In the genomic region with DNA sequence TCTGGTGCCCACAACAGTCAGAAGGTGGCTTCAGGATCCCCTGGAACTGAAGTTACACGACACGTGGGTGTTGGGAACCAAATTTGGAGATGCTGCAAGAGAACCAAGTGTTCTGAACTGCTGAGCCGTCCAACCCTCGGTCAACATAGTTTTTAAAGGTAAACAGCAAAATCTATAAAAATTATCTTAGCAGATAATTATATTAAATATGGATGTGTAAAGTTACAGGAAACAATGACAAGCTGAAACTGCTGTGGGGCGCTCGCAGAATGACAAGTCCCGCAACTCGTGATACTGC, we compare ENCODE assay signal across 8 mouse cellular contexts. TPM values are rescaled to one million over a fixed set of nuclear protein-coding genes. Genes with fewer than 3 reads are reported as not detected.
DNase-seq lines count a peak whose midpoint lies in the region; ATAC-seq lines count a peak whose summit lies in the region.

No protein-coding gene starts in this region.

- H3K27me3 ChIP-seq in lung, embryonic 16.5 days (ENCODE audit: control insufficient read depth, insufficient read depth, low read depth, low read length), result no peaks in the 10 kb centered on the region
- no peaks in the 10 kb centered on the region for H3K27me3 ChIP-seq in forebrain, embryonic 11.5 days (ENCODE audit: control insufficient read depth, insufficient read depth, low read length)
- no peaks in the 10 kb centered on the region for H3K27me3 ChIP-seq in limb, embryonic 13.5 days

- no peak for DNase-seq in lung, postnatal 14 days
- no peak for DNase-seq in forebrain, embryonic 11.5 days (ENCODE audit: low spot score)
- DNase-seq in skeletal muscle tissue, adult 2 months (ENCODE audit: low read depth, low spot score), result peak; percentile 8
- DNase-seq in spleen, adult 18-20 months, result no peak
- DNase-seq in B cell, adult 2 months, result no peak
- DNase-seq in right cerebral cortex, postnatal 10 days (ENCODE audit: low spot score in 2 of 2), result no peak

- H3K27ac ChIP-seq in lung, embryonic 16.5 days (ENCODE audit: low read length), result peak overlapping the region; percentile 94; the same call in 1 of the 2 replicates
- H3K27ac ChIP-seq in forebrain, embryonic 11.5 days (ENCODE audit: low read depth, low read length), result peak overlapping the region; percentile 77; the same call in 1 of the 2 replicates
- H3K27ac ChIP-seq in limb, embryonic 13.5 days, result peak overlapping the region; percentile 89; the same call in 1 of the 2 replicates

- peak overlapping the region; percentile 81 for H3K4me3 ChIP-seq in lung, embryonic 16.5 days (ENCODE audit: low read length)
- peak overlapping the region; percentile 76 for H3K4me3 ChIP-seq in forebrain, embryonic 11.5 days (ENCODE audit: low read depth, low read length)
- peak overlapping the region; percentile 76 for H3K4me3 ChIP-seq in limb, embryonic 13.5 days

- peaks cover 17% of the 10 kb centered on the region for H3K4me1 ChIP-seq in lung, embryonic 16.5 days (replicated peaks; ENCODE audit: control insufficient read depth, insufficient read depth, low read length)
- peaks cover 7% of the 10 kb centered on the region; the same call in 1 of the 2 replicates for H3K4me1 ChIP-seq in forebrain, embryonic 11.5 days (replicated peaks; ENCODE audit: control insufficient read depth, insufficient read depth, low read length)
- peaks cover 22% of the 10 kb centered on the region for H3K4me1 ChIP-seq in limb, embryonic 13.5 days

- peak overlapping the region; percentile 89 for H3K9ac ChIP-seq in lung, embryonic 16.5 days (ENCODE audit: low read length)
- H3K9ac ChIP-seq in forebrain, embryonic 11.5 days (ENCODE audit: low read length), result peak overlapping the region; percentile 85
- peak overlapping the region; percentile 89 for H3K9ac ChIP-seq in limb, embryonic 13.5 days

- 6% methylated on average over 8 of the region's 8 CpGs for WGBS in lung, embryonic 16.5 days
- 16% methylated on average over 8 of the region's 8 CpGs for WGBS in forebrain, embryonic 11.5 days
- 14% methylated on average over 8 of the region's 8 CpGs for WGBS in limb, embryonic 13.5 days

- no peak for ATAC-seq in lung, embryonic 16.5 days (ENCODE audit: low read depth)
- no peak for ATAC-seq in forebrain, embryonic 11.5 days (replicated peaks; ENCODE audit: low FRiP score)
- ATAC-seq in limb, embryonic 13.5 days (ENCODE audit: low FRiP score, low read depth), result no peak

- H3K4me2 ChIP-seq in lung, embryonic 16.5 days (ENCODE audit: low read depth, low read length), result peak overlapping the region; percentile 49
- peak overlapping the region; percentile 54 for H3K4me2 ChIP-seq in forebrain, embryonic 11.5 days (ENCODE audit: low read depth, low read length, severe bottlenecking)
- peak overlapping the region; percentile 76 for H3K4me2 ChIP-seq in limb, embryonic 13.5 days (replicated peaks)

- H3K9me3 ChIP-seq in lung, embryonic 16.5 days (ENCODE audit: control insufficient read depth, low read length), result no peaks in the 10 kb centered on the region
- H3K9me3 ChIP-seq in forebrain, embryonic 11.5 days (ENCODE audit: control insufficient read depth, low read length), result no peaks in the 10 kb centered on the region
- no peaks in the 10 kb centered on the region for H3K9me3 ChIP-seq in limb, embryonic 13.5 days

- peaks cover 13% of the 10 kb centered on the region for H3K36me3 ChIP-seq in lung, embryonic 16.5 days (ENCODE audit: control insufficient read depth, insufficient read depth, low read length)
- H3K36me3 ChIP-seq in forebrain, embryonic 11.5 days (ENCODE audit: control insufficient read depth, insufficient read depth, low read length), result peaks cover 6% of the 10 kb centered on the region
- H3K36me3 ChIP-seq in limb, embryonic 13.5 days, result peaks cover 21% of the 10 kb centered on the region

RNA-seq across cellular contexts. Expression of a gene that starts 0.6 kb away (rescaled TPM):
- polyA plus RNA-seq in lung, embryonic 16.5 days (2015; fragmentation: Nextera tagmentation; extraction: Ambion mirVana), result 29.7 and 34.1 TPM in 2 replicates
- polyA plus RNA-seq in forebrain, embryonic 11.5 days (2014; fragmentation: Nextera tagmentation; extraction: Ambion mirVana), result 66.8 and 71.3 TPM in 2 replicates
- 33.8 and 34.1 TPM in 2 replicates for polyA plus RNA-seq in limb, embryonic 13.5 days (2015; fragmentation: Nextera tagmentation; extraction: Ambion mirVana)

RNA-seq across cellular contexts. Expression of a gene that starts 49.8 kb away (rescaled TPM):
- not detected in 2 replicates for polyA plus RNA-seq in lung, embryonic 16.5 days (2015; fragmentation: Nextera tagmentation; extraction: Ambion mirVana)
- 0.05 TPM in 1 of 2 replicates, not detected in the other for polyA plus RNA-seq in forebrain, embryonic 11.5 days (2014; fragmentation: Nextera tagmentation; extraction: Ambion mirVana)
- polyA plus RNA-seq in limb, embryonic 13.5 days (2015; fragmentation: Nextera tagmentation; extraction: Ambion mirVana), result not detected in 2 replicates
